Mouse (Mus musculus) brain, adult 2 months (tissue): ENCODE measurements around the gene Plxnc1.

Source experiments
- DNase-seq: peaks from one replicate; pipeline ENCODE4 v3.0.0; 2011; ENCODE audit warnings: low read depth, low spot score

Plxnc1 gene

GRCm38 (mm10) chr10:94871102-94871501 is 73.5 kb downstream of the Plxnc1 start:
- no peak for DNase-seq

- no peak for DNase-seq
Measured at GRCm38 (mm10) chr10:94866995-94867856, 77.4 kb downstream of the Plxnc1 start.

- peak; percentile 20 for DNase-seq
Measured at GRCm38 (mm10) chr10:94865206-94865605, 79.4 kb downstream of the Plxnc1 start.

GRCm38 (mm10) chr10:94864199-94864928 is 80.3 kb downstream of the Plxnc1 start:
- DNase-seq: no peak

- no peak for DNase-seq
Measured at GRCm38 (mm10) chr10:94863251-94863650, 81.4 kb downstream of the Plxnc1 start.

GRCm38 (mm10) chr10:94860870-94861269 is 83.8 kb downstream of the Plxnc1 start:
- DNase-seq: no peak

GRCm38 (mm10) chr10:94858277-94859033 is 86.2 kb downstream of the Plxnc1 start:
- DNase-seq: no peak

GRCm38 (mm10) chr10:94850565-94850964 is 94.1 kb downstream of the Plxnc1 start:
- no peak for DNase-seq

- DNase-seq: no peak
Measured at GRCm38 (mm10) chr10:94849930-94850329, 94.7 kb downstream of the Plxnc1 start.

GRCm38 (mm10) chr10:94849360-94849759 is 95.3 kb downstream of the Plxnc1 start:
- DNase-seq: no peak

GRCm38 (mm10) chr10:94848344-94848743 is 96.3 kb downstream of the Plxnc1 start:
- no peak for DNase-seq

- no peak for DNase-seq
Measured at GRCm38 (mm10) chr10:94846501-94847105, 98.0 kb downstream of the Plxnc1 start.

- DNase-seq: no peak
Measured at GRCm38 (mm10) chr10:94844692-94845091, 99.9 kb downstream of the Plxnc1 start.

GRCm38 (mm10) chr10:94835874-94836273 is 108.8 kb downstream of the Plxnc1 start:
- no peak for DNase-seq

GRCm38 (mm10) chr10:94829407-94829806 is 115.2 kb downstream of the Plxnc1 start:
- peak; percentile 89 for DNase-seq

GRCm38 (mm10) chr10:94828734-94829230 is 115.9 kb downstream of the Plxnc1 start:
- DNase-seq: no peak

GRCm38 (mm10) chr10:94827890-94828733 is 116.5 kb downstream of the Plxnc1 start:
- no peak for DNase-seq

GRCm38 (mm10) chr10:94827325-94827724 is 117.3 kb downstream of the Plxnc1 start:
- DNase-seq: no peak

- DNase-seq: no peak
Measured at GRCm38 (mm10) chr10:94826436-94826835, 118.2 kb downstream of the Plxnc1 start.

- DNase-seq: no peak
Measured at GRCm38 (mm10) chr10:94825951-94826350, 118.7 kb downstream of the Plxnc1 start.
